Mouse (Mus musculus) thymus, adult 2 months (tissue): ENCODE data around the gene Xkrx. TPM values are rescaled to one million over a fixed set of nuclear protein-coding genes. Genes with fewer than 3 reads are reported as not detected.
"Not testable (repeated sequence)": the region's sequence is repeated elsewhere in the genome, so short reads cannot be mapped to it uniquely, and the experiment has no call there.

Source experiments
- DNase-seq: peaks from one replicate; pipeline ENCODE4 v3.0.0; 2021
- H3K27ac ChIP-seq: fragments of 200-500 bp; 2 replicates; pipeline ENCODE4 v1.5.1; 2012; ENCODE audit warnings: low read length, control low read depth; ENCODE audit not compliant: control insufficient read depth, insufficient read depth
- H3K27me3 ChIP-seq: fragments of 200-500 bp; 2 replicates; pipeline ENCODE4 v1.6.1; 2012; ENCODE audit warnings: mild to moderate bottlenecking, low read length, moderate library complexity, mixed read lengths; ENCODE audit not compliant: control insufficient read depth, insufficient read depth
- H3K36me3 ChIP-seq: fragments of 200-500 bp; 2 replicates; pipeline ENCODE4 v1.6.1; 2012; ENCODE audit warnings: mild to moderate bottlenecking, low read length, moderate library complexity; ENCODE audit not compliant: control insufficient read depth, insufficient read depth
- H3K4me1 ChIP-seq: fragments of 200-500 bp; replicated peaks from 2 replicates; pipeline ENCODE4 v1.6.1; 2012; ENCODE audit warnings: low read length; ENCODE audit not compliant: control insufficient read depth, insufficient read depth
- H3K4me3 ChIP-seq: fragments of 200-500 bp; 2 replicates; pipeline ENCODE4 v1.5.1; 2012; ENCODE audit warnings: mild to moderate bottlenecking, low read length, control low read depth, moderate library complexity; ENCODE audit not compliant: control insufficient read depth, insufficient read depth
- CTCF ChIP-seq: fragments of 200-500 bp; IDR thresholded peaks from 2 replicates; pipeline ENCODE4 v1.5.1; 2012; ENCODE audit warnings: mild to moderate bottlenecking, control low read depth, low read length, moderate library complexity, borderline replicate concordance; ENCODE audit not compliant: control insufficient read depth, poor library complexity, insufficient read depth; ENCODE audit errors: extremely low read depth
- POLR2A ChIP-seq: fragments of 200-500 bp; IDR thresholded peaks from 2 replicates; pipeline ENCODE4 v1.6.1; 2012; ENCODE audit warnings: mild to moderate bottlenecking, low read length, control low read depth, moderate library complexity; ENCODE audit not compliant: control insufficient read depth, poor library complexity, insufficient read depth; ENCODE audit errors: extremely low read depth
- WGBS: fragments of 180-500 bp; shearing (Covaris S2); methylation state at CpG from one replicate; pipeline ENCODE4 v1.1.7; 2018; 5-methylcytosine and 5-hydroxymethylcytosine counted together
- polyA plus RNA-seq: library from polyadenylated mRNA; depleted of rRNA; stranded (reverse); fragments of >200 nt; gene quantifications from 2 replicates; pipeline ENCODE4 v1.2.3, GENCODE M21; 2012; rRNA removed

The Xkrx gene
- polyA plus RNA-seq: 15.1 and 19.1 TPM in 2 replicates

DNA sequence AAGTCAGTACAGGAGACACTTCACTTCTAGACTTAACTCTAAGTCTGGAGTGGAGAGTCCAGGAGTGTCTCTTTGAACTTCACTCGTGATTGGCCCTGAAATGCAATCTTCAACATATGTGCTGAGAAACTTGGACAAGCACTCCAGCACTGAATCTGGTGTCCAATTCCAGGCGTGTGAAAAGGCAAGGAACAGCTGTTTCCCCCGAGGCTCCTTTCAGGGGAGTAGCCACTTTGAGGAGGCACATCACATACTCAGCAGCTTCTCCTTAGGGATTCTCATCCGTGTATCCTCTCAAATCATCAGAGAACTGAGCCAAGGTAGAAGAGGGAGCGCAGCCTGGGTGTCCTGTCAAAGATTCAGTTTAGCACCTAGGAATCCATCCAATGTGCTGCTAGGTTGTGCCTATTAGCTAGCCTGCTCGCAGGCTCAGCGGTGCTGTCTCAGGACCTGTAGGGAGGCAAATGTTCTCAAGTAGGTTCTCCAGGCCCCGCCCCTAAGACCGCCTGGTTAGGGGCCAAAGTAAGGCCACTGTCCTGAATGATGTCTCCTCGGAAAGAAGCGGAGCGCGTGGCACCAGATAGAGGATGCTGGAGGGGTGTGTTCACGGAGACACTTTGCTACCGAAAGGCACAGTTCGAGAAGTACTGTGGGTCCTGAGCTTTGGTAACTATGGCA, at the start of gene Xkrx:
Gene Xkrx, minus strand, starts transcription at position 34 of the 678 bp plus-strand sequence.
- Histone ChIP-seq H3K4me3 (peak within 1 kb of the TSS; percentile 93), H3K4me1 (peaks cover 15% of the 10 kb centered on the region), H3K36me3 (no peaks in the 10 kb centered on the region), H3K27me3 (no peaks in the 10 kb centered on the region), H3K27ac (peak within 1 kb of the TSS; percentile 90)
- DNase-seq: peak; percentile 21
- 33% methylated on average over 16 of the region's 16 CpGs for WGBS
- TF ChIP-seq POLR2A (no peak), CTCF (no peak)

GRCm38 (mm10) chrX:134211151-134211642, 49.3 kb upstream of the Xkrx start:
- no peaks in the 10 kb centered on the region for H3K27me3 ChIP-seq
- H3K4me3 ChIP-seq: no peak overlapping the region
- no peak overlapping the region for H3K27ac ChIP-seq
- 96% methylated on average over 7 of the region's 7 CpGs for WGBS
- no peaks in the 10 kb centered on the region for H3K4me1 ChIP-seq
- no peak for TF ChIP-seq CTCF
- TF ChIP-seq POLR2A: no peak
- no peak for DNase-seq
- H3K36me3 ChIP-seq: no peaks in the 10 kb centered on the region

DNA sequence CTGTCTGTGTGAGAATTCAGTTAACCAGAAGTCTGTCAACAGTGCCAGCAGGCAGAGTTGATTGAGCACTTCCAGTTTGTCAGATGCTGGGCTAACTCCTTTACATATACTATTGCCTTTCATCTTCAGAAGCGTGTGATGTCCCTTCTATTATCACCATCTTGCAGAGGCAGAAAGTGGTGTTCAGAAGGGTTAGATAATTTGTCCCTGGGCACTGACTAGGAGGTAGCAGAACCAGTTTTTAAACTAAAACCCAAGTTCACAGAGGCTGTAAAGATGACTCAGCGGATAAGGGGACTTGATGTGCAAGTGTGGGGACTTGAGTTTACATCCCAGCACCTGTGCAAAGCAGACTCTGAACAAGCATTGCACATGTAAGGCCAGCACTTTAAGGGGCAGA, 46.6 kb upstream of the Xkrx start:
- TF ChIP-seq CTCF (no peak), POLR2A (no peak)
- DNase-seq: no peak
- Histone ChIP-seq H3K27me3 (no peaks in the 10 kb centered on the region), H3K4me3 (no peak overlapping the region), H3K36me3 (no peaks in the 10 kb centered on the region), H3K27ac (no peak overlapping the region), H3K4me1 (no peaks in the 10 kb centered on the region)
- WGBS: 93% methylated on average over 2 of the region's 2 CpGs

DNA sequence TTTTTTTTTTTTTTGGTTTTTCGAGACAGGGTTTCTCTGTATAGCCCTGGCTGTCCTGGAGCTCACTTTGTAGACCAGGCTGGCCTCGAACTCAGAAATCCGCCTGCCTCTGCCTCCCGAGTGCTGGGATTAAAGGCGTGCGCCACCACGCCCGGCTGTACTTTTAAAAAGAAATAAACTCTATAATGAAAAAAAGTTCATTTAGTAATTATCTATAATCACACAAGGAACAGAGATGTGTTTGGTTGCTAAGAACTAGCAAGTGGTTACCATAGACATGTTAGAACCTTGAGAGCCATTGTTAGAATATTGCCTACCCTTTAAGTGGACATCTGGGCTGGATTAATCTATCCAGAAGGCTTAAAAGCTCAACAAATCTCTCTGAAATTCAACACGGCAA, 25.3 kb upstream of the Xkrx start, which contains the start of gene Arl13a:
Gene Arl13a, plus strand, starts transcription at position 301 of the 400 bp plus-strand sequence.
- H3K27ac ChIP-seq, H3K27me3 ChIP-seq, H3K4me3 ChIP-seq, H3K4me1 ChIP-seq, H3K36me3 ChIP-seq, DNase-seq: not testable (repeated sequence)
- WGBS: 97% methylated on average over 9 of the region's 9 CpGs

DNA sequence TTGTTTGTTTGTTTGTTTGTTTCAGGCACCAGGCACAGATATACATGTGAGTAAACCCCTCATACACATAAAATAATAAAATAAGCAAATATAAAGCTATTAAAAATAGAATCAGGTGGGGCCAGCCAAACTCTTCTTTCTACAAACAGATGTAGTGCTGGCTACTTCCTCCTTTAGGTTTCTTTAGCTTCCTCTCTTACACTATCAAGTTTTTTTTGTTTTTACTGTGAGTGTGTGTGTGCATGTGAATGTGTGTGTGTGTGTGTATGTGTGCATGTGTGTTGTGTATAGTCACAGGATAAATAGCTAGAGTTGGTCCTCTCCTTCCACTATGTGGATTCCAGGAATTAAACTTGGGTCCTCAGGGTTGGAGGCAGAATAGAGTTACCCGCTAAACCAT, 12.8 kb upstream of the Xkrx start:
- H3K27me3 ChIP-seq: no peaks in the 10 kb centered on the region
- no peaks in the 10 kb centered on the region; the same call in 1 of the 2 replicates for H3K4me1 ChIP-seq
- no peaks in the 10 kb centered on the region for H3K36me3 ChIP-seq
- 95% methylated on average over 1 of the region's 1 CpGs for WGBS
- no peak overlapping the region for H3K27ac ChIP-seq
- DNase-seq: no peak
- TF ChIP-seq POLR2A (no peak), CTCF (no peak)
- no peak overlapping the region for H3K4me3 ChIP-seq

- no peak for DNase-seq
- WGBS: 100% methylated on average over 1 of the region's 1 CpGs
- no peaks in the 10 kb centered on the region for H3K36me3 ChIP-seq
- H3K4me3 ChIP-seq: no peak overlapping the region
- no peaks in the 10 kb centered on the region for H3K27me3 ChIP-seq
- no peak overlapping the region for H3K27ac ChIP-seq
- no peak for TF ChIP-seq POLR2A
- TF ChIP-seq CTCF: no peak
- no peaks in the 10 kb centered on the region for H3K4me1 ChIP-seq
Observed at GRCm38 (mm10) chrX:134170584-134170983, 8.7 kb upstream of the Xkrx start.

DNA sequence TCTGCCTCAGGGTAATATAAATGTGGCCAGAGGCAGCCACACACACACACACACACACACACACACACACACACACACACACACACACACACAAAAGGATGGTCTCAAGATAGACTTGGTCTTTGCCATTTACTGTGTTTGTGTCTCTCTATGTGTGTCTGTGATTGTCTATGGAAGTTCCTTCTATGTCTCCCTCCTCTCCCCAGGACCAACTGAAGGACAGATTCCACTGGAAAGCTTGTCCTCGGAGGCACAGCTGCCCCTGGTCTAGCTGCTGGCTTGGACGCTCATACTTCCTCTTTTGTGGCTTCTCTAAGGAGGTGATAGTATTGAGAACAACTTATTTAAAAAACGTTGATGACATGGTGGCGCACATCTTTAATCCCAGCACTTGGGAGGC, 1.6 kb upstream of the Xkrx start:
- Histone ChIP-seq H3K27me3 (no peaks in the 10 kb centered on the region), H3K4me1 (peaks cover 13% of the 10 kb centered on the region), H3K27ac (no peak overlapping the region; the same call in 1 of the 2 replicates), H3K36me3 (no peaks in the 10 kb centered on the region), H3K4me3 (peak overlapping the region; percentile 23; the same call in 1 of the 2 replicates)
- 27% methylated on average over 4 of the region's 4 CpGs for WGBS
- TF ChIP-seq POLR2A: no peak
- TF ChIP-seq CTCF: no peak
- no peak for DNase-seq
